Mouse (Mus musculus): ENCODE measurements around the gene Vps8.
A peak's percentile ranks its signal among the peaks of the same experiment; 100 is the strongest.

The Vps8 gene

DNA sequence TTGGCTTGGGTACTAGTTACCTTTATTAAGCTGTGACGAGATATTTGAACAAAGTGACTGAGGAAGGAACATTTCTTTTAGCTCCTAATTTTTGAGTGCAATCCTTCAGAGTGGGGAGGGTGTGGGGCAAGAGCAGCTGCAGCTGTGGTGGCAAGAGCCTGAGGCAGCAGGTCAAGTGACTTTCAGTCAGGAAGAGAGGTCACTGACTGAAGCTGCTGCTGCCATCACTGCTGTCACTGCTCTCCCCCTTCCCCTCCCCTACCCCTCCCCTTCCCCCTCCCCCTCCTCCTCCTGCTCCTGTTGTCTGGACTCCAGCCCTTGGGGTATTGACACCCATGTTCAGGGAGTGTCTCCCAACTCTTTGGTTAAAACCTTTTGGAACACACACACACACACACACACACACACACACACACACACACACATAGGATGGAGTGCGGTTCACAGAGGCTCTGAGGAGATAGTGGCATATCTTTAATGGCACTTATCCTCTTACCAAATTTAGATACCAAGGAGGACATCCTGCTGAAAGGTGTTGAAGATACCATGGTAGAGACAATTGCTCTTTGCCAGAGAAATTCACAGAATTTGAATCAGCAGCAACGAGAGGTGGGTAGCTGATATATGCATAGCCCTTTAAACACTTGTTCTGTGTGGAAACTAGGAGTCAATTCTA lies 139.8 kb downstream of the Vps8 start:
- no peak for DNase-seq

GRCm38 (mm10) chr16:21563322-21563721 lies 140.4 kb downstream of the Vps8 start:
- no peak for DNase-seq

GRCm38 (mm10) chr16:21567093-21567492 lies 144.2 kb downstream of the Vps8 start:
- peak; percentile 10 to 22 for DNase-seq

DNA sequence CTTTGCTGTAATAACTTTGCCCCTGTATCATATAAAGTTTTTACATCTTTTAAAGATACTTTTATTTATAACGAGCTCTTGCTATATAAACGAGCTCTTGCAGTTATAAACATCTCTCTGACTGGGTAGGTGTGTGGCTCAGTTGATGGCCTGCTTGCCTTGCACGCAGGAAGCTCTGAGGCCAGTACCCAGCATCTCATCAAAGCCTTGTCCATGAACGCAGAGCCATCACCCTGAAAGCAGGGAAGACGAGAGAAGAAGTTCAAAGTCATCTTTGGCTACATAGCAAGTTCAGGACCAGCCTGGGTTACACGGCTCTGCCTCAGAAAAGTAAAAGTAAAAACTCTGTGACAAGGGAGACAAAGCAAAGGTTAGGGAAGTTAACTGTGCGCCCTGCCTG lies 147.0 kb downstream of the Vps8 start:
- DNase-seq = no peak

GRCm38 (mm10) chr16:21570786-21571185 lies 147.9 kb downstream of the Vps8 start:
- peak; percentile 44 to 63 for DNase-seq

DNA sequence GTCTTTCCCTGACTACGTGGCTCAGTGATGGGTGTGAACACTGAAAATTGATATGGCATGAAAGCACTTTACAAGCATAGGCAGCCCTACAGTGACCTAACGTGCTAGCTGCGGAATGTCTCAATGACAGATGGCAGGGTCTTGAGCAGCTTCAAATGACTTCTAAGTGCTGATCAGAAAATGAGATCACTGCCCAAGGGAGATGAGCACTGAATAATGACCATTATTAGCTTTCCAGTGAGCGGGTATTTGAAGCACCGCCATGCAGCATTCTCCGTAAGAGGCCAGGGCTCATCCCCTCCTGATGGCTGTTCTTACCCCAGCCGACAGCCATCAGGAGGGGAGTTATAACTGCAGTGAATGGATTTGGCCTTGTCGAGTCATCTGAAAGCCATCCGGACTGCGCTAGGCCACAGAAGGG lies 153.1 kb downstream of the Vps8 start:
- no peak for DNase-seq

DNA sequence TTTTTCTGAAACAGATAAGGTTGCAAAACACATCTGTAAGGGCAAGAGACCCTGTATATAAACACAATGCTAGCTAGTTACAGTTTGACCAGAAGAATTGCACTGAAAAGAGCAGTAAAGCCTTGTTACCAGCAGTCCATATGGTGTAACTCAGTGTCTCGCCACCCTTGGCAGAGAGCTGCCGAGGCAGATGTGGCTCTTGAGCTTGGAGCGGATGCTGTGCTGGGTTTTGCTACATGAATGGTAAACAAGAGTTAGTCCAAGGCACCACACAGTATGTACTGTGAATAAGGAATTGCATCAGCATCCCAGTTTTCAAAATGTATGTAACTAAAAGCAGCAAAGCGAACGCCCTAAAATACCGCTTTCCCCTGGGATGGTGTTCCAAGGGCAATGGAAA lies 166.2 kb downstream of the Vps8 start:
- no peak for DNase-seq

DNA sequence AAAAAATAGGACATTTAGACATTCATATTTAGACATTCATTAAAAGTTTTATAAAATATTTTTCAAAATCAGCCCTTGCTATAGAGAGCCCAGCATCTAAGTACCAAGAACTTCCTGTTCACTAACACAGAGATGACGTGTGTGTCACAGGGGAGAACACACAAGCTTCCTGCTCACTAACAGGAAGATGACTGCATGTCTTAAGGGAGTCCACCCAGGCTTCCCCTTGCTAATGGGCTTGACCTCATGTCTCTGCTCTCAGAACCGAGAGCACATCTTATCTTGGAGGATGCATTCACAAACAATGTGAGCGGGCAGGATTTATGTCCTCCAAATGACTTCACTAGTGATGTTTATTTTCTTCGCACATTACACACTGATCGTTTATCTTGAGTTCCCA lies 167.9 kb downstream of the Vps8 start:
- DNase-seq = peak; percentile 23 to 75

- DNase-seq = no peak
Measured at GRCm38 (mm10) chr16:21591511-21591910, 168.6 kb downstream of the Vps8 start.

- DNase-seq = no peak
Measured at GRCm38 (mm10) chr16:21595539-21595938, 172.6 kb downstream of the Vps8 start.

GRCm38 (mm10) chr16:21604354-21604753 lies 181.4 kb downstream of the Vps8 start:
- DNase-seq = peak; percentile 53 to 55

GRCm38 (mm10) chr16:21606249-21607020 lies 183.5 kb downstream of the Vps8 start:
- no peak for DNase-seq

DNA sequence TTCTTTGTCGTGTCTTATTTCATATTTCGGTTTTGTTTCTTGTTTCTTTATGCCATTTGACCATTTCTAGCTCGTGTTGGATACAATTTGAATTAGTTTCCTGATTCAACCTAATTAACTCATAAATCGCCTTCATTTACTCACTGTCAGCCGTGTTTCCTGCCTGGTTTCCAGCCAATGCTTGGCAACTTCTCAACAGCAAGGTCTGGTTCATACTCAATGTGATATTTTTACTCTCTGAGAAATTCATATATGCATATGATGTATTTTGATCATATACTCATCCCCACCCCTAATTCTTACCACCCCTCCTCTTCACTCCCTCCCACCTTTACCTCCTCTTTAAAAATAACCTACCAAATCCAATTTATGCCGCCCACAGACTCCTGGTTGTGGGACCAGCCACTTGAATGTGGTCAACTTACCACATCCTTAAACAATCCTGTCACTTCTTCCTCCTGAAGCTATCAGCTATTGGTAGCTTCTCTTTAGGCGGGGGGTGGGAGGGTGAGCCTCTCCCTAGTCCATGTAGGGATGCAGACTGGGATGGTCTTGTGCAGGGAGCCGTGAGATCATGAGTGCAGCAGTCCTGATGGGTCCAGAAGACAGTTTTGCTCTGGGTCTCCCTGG lies 184.2 kb downstream of the Vps8 start:
- peak; percentile 44 to 62 for DNase-seq

DNA sequence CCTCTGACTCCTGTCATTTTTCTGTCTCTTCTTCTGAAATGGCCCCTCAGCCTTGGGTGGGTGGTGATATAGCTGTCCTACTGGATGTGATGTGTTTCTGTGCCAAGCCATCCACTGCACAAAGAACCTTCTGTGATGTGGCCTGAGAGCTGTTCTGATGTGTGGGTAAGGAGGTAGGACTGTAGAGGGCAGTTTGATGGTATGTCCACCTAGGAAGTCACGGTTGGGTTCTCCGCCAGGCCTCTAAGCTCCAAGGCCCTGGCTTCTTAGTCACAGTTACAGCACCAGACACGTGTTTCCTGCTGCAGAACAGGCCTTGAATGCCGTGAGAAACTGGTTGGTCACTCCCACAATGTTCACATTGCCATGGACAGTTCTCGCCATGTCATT lies 184.7 kb downstream of the Vps8 start:
- DNase-seq = no peak

DNA sequence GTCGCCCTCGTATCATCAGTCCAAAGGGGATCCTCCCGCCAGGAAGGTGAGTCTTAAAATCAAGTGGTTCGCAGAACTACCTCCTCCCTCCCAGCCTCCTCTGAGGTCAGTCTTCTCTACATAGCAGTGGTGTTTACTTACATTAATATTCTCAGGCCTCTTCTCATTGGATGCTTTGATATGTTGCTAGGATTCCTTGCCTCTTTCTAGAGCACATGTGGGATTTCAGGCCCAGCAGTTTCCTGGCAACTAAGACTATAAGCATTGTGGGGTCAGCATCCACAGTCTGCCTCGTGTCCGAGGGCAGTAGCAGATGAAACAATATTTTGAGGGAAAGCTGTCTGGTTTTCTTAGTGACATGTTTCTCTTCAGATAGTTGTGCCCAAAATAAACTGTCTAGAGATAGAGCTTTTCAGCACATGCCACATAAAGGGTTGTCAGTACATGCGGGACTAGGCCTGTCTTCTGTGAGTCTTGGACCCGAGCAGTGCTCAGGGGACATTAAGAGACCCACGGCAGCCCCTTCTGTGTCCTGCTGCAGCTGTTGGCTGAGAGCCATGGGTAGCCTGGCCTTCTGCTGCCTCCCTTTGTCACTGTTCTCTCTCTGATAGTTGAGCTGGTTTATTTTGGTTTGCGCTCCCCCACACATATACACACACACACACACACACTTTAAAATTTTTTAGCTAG lies 185.4 kb downstream of the Vps8 start:
- no peak for DNase-seq

GRCm38 (mm10) chr16:21610473-21610872 lies 187.6 kb downstream of the Vps8 start:
- DNase-seq = no peak

GRCm38 (mm10) chr16:21615802-21616201 lies 192.9 kb downstream of the Vps8 start:
- peak; percentile 47 to 58 for DNase-seq

DNA sequence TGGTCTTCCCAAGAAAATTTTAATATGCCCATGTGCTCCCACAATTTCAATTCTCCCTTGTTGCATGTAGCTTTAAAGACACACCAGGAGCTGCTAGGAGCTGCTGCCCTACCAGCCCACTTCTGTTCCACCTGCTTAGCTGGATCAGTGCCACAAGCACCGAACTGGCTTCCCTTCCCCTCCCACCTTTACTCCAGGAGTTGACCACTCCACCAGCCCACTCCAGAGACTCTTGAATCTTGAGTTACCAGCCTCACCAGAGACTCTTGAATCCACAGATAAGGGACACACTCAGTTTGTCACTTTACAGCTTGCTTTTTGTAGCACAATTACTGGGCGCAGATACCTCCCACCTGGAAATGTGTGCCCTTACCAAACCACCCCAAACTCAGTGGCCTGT lies 197.7 kb downstream of the Vps8 start:
- no peak for DNase-seq

DNA sequence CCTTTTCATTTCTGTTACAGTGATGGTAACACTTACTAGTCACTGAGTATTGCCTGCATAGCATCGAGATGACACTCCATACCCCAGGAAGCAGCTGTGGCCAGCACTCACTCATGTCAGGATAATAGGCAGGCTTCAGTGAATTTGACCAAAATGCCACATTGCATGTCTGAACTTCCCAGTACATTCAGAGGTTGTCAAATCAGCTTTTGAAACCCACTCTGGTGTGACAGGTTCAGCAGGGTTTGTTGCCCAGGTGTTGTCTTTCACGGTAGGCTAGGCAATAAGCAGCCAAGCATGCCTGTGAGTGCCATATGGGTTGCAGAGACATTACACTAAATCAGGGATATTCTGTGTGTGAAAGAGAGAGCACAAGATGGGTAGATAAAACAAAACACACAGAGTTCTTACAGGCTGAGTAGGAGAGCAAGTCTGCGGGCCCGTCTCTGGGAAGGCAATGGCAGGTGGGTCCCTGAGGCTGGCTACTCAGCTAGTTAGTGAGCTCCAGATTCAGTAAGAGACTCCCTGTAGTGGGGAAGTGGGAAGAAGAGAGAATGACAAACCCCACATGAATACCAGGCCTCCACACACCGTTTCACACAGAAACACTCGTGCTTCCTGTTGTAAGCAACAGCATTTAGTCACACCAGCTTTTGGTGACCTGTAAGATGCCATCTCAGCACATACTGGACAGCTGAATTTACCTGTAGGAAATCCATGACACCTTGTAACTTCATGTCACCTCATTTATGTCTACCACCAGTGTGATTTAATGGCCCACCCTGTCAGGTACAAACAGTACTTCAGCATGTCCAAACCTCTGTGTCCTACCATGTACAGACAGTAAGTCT lies 203.1 kb downstream of the Vps8 start:
- no peak for DNase-seq

DNA sequence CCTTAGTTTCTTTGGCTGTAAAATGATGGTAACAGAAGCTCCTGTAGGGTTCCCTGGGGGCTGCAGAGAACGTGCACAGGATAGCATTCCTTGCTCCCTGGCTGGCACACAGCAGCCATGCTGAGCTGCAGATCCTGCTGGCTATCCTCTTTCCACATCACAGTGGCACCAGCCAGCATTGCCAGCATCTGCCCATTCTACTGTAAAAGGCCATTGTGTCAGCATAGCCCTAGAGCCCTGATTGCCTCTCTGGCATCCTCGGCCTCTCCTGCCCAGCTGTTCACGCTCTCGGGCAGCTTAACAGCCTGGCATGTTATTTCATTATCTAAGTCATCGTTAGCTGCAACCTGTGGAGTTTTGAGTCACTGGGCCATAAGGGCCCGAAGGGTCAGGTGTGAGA lies 204.3 kb downstream of the Vps8 start:
- no peak for DNase-seq

DNA sequence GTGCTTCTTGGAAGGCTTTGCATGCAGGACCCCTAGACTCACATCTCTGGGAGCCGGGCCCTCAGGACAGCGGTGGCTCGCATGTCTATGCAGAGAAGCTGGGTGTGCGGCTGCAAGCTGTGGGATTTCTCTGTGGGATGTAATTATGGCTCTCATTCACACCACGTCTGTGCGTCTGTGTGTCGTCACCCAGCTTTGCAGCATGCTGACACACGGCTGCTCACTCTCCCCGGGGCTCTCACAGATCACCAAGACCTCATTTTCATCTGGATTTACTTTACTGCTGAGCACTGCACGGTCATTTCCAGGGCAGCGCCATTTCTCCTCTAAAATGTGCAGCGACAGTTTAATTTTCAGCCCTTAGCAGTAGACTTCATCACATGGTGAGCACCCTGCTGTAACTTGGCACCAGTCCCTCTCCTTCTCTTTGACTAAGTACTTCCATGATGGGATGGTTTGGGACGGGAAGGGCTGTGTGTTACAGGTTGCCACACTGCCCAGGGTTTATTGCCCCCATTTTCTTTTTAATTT lies 205.2 kb downstream of the Vps8 start:
- DNase-seq = no peak

DNA sequence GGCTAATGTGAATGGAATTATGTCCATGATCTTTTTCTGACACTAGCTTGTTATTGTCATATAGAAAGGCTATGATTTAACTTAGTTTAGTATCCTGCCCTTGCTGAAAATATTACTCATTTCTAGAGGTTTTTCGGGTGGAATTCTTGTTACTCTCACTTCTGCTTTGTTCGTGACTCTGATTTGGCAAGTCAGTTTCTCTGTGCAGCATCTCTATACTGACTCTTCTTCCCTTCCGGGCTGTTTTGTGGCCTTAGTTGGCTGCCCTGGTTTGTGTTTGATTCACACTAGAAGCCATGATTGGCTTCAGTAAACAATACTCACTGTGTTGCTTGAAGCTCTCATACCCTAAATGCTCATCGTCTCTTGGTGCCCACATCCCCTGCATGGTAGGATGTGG lies 207.7 kb downstream of the Vps8 start:
- no peak for DNase-seq
